Mouse (Mus musculus) ES-Bruce4 (cell line): ENCODE measurements around the gene Ccdc60. TPM values are rescaled to one million over a fixed set of nuclear protein-coding genes. Genes with fewer than 3 reads are reported as not detected.

Experiments
- H3K27ac ChIP-seq: 2 replicates; pipeline ENCODE4 v1.5.1; 2012; ENCODE audit warnings: low read length, inconsistent platforms; ENCODE audit not compliant: insufficient read depth
- H3K27me3 ChIP-seq: 2 replicates; pipeline ENCODE4 v1.6.1; 2012; ENCODE audit warnings: mild to moderate bottlenecking, low read length, inconsistent platforms; ENCODE audit not compliant: control insufficient read depth, poor library complexity, insufficient read depth, severe bottlenecking
- H3K36me3 ChIP-seq: 2 replicates; pipeline ENCODE4 v1.6.1; 2012; ENCODE audit warnings: inconsistent platforms, mild to moderate bottlenecking, low read length, moderate library complexity; ENCODE audit not compliant: control insufficient read depth, poor library complexity, insufficient read depth, severe bottlenecking
- H3K4me1 ChIP-seq: one replicate; pipeline ENCODE4 v1.8.1; 2011; ENCODE audit warnings: low read length; ENCODE audit not compliant: control insufficient read depth, insufficient read depth
- H3K4me3 ChIP-seq: 2 replicates; pipeline ENCODE4 v1.5.1; 2011; ENCODE audit warnings: low read depth, mild to moderate bottlenecking, low read length
- H3K9ac ChIP-seq: 2 replicates; pipeline ENCODE4 v1.6.1; 2012; ENCODE audit warnings: low read depth, mild to moderate bottlenecking, inconsistent platforms; ENCODE audit not compliant: poor library complexity, severe bottlenecking
- H3K9me3 ChIP-seq: replicated peaks from 2 replicates; pipeline ENCODE4 v1.6.1; 2012; ENCODE audit warnings: mild to moderate bottlenecking, low read length, inconsistent platforms; ENCODE audit not compliant: control insufficient read depth, poor library complexity, insufficient read depth, severe bottlenecking
- CTCF ChIP-seq: IDR thresholded peaks from one replicate; pipeline ENCODE4 v1.8.1; 2011; ENCODE audit warnings: low read depth, low read length
- EP300 ChIP-seq: IDR thresholded peaks from 2 replicates; pipeline ENCODE4 v1.6.1; 2011; ENCODE audit warnings: low read depth, low read length; ENCODE audit not compliant: insufficient read depth
- POLR2A ChIP-seq: IDR thresholded peaks from one replicate; pipeline ENCODE4 v1.8.1; 2011; ENCODE audit warnings: low read length; ENCODE audit not compliant: insufficient read depth
- polyA plus RNA-seq: library from polyadenylated mRNA; stranded (reverse); fragments of >200 nt; gene quantifications from 2 replicates; pipeline ENCODE4 v1.2.4, GENCODE M21; 2011; ENCODE audit warnings: low read depth; ENCODE audit not compliant: missing spikeins, insufficient read depth, insufficient read length

The Ccdc60 gene
- polyA plus RNA-seq, 1 experiment, result 3.0 TPM

- Histone ChIP-seq H3K27ac (no peak within 1 kb of the TSS), H3K4me3 (no peak within 1 kb of the TSS), H3K4me1 (peaks cover 2% of the 10 kb centered on the region), H3K9me3 (no peaks in the 10 kb centered on the region), H3K9ac (no peak within 1 kb of the TSS), H3K27me3 (no peaks in the 10 kb centered on the region), H3K36me3 (no peaks in the 10 kb centered on the region)
- no peak for TF ChIP-seq POLR2A
- TF ChIP-seq CTCF, result no peak
- TF ChIP-seq EP300, result no peak
Observed at GRCm38 (mm10) chr5:116083081-116083480, 205.7 kb downstream of the Ccdc60 start, which contains the start of gene Tmem233. TSS of gene Tmem233 (minus strand) at chr5:116083244.

GRCm38 (mm10) chr5:116082241-116082900, 206.4 kb downstream of the Ccdc60 start:
- no peak overlapping the region for H3K27ac ChIP-seq
- no peak overlapping the region for H3K9ac ChIP-seq
- peak; percentile 4 for TF ChIP-seq CTCF
- TF ChIP-seq POLR2A, result no peak
- H3K36me3 ChIP-seq, result no peaks in the 10 kb centered on the region
- H3K27me3 ChIP-seq, result no peaks in the 10 kb centered on the region
- H3K4me3 ChIP-seq, result no peak overlapping the region
- peaks cover 2% of the 10 kb centered on the region for H3K4me1 ChIP-seq
- H3K9me3 ChIP-seq, result no peaks in the 10 kb centered on the region

GRCm38 (mm10) chr5:116081616-116082015, 207.2 kb downstream of the Ccdc60 start:
- Histone ChIP-seq H3K9me3 (no peaks in the 10 kb centered on the region), H3K27me3 (no peaks in the 10 kb centered on the region), H3K4me1 (peaks cover 2% of the 10 kb centered on the region), H3K36me3 (no peaks in the 10 kb centered on the region), H3K4me3 (no peak overlapping the region), H3K27ac (no peak overlapping the region), H3K9ac (no peak overlapping the region)
- TF ChIP-seq EP300 (no peak), POLR2A (no peak), CTCF (no peak)

- no peaks in the 10 kb centered on the region for H3K9me3 ChIP-seq
- no peak overlapping the region for H3K27ac ChIP-seq
- H3K4me3 ChIP-seq, result no peak overlapping the region
- TF ChIP-seq POLR2A (no peak), EP300 (no peak), CTCF (no peak)
- H3K9ac ChIP-seq, result no peak overlapping the region
- no peaks in the 10 kb centered on the region for H3K36me3 ChIP-seq
- no peaks in the 10 kb centered on the region for H3K27me3 ChIP-seq
- peaks cover 2% of the 10 kb centered on the region for H3K4me1 ChIP-seq
Observed at GRCm38 (mm10) chr5:116080736-116081135, 208.0 kb downstream of the Ccdc60 start.

Other genes with a start within 250 kb of the Ccdc60 start
- gene Tmem233, start 205.7 kb downstream of the Ccdc60 start, polyA plus RNA-seq, result not detected in 2 replicates
- gene Hspb8, start 133.9 kb upstream of the Ccdc60 start, polyA plus RNA-seq, result 64.0 and 68.1 TPM in 2 replicates